Mouse (Mus musculus) forebrain, embryonic 10.5 days (tissue): ENCODE data around the gene H2-T23. TPM values are rescaled to one million over a fixed set of nuclear protein-coding genes. Genes with fewer than 3 reads are reported as not detected.
A peak's percentile ranks its signal among the peaks of the same experiment; 100 is the strongest.
"Not testable (repeated sequence)": the region's sequence is repeated elsewhere in the genome, so short reads cannot be mapped to it uniquely, and the experiment has no call there.

Source experiments
- DNase-seq: peaks from one replicate; pipeline ENCODE4 v3.0.0-alpha.2; 2017; ENCODE audit warnings: low spot score; ENCODE audit errors: extremely low spot score
- H3K27ac ChIP-seq: fragments of 300-500 bp; sonication (generic); 2 replicates; pipeline ENCODE4 v1.5.1; 2016; ENCODE audit warnings: mild to moderate bottlenecking
- H3K27me3 ChIP-seq: fragments of 300-500 bp; sonication (generic); 2 replicates; pipeline ENCODE4 v1.6.1; 2016; ENCODE audit warnings: mild to moderate bottlenecking; ENCODE audit not compliant: poor library complexity, severe bottlenecking
- H3K36me3 ChIP-seq: fragments of 300-500 bp; sonication (generic); replicated peaks from 2 replicates; pipeline ENCODE4 v1.6.1; 2016; ENCODE audit warnings: mild to moderate bottlenecking, moderate library complexity
- H3K4me1 ChIP-seq: fragments of 300-500 bp; sonication (generic); 2 replicates; pipeline ENCODE4 v1.6.1; 2016
- H3K4me3 ChIP-seq: fragments of 300-500 bp; sonication (generic); 2 replicates; pipeline ENCODE4 v1.5.1; 2016; ENCODE audit warnings: mild to moderate bottlenecking, moderate library complexity
- H3K9me3 ChIP-seq: fragments of 300-500 bp; sonication (generic); 2 replicates; pipeline ENCODE4 v1.6.1; 2016; ENCODE audit warnings: mild to moderate bottlenecking, moderate library complexity
- WGBS: fragments of 180-500 bp; shearing (Covaris S2); methylation state at CpG from one replicate; pipeline ENCODE4 v1.1.7; 2016; 5-methylcytosine and 5-hydroxymethylcytosine counted together
- polyA plus RNA-seq: library from polyadenylated mRNA; unstranded; fragments of >200 nt; fragmentation: Nextera tagmentation; extraction: Ambion mirVana; gene quantifications from 2 replicates; pipeline ENCODE4 v1.2.1, GENCODE M21; 2016

Gene H2-T23
- polyA plus RNA-seq, 1 experiment from 2014 or later: 3.3 TPM

- H3K4me1 ChIP-seq: peaks cover 20% of the 10 kb centered on the region
- no peak for DNase-seq
- no peak overlapping the region for H3K27ac ChIP-seq
- peaks cover 16% of the 10 kb centered on the region for H3K36me3 ChIP-seq
- no peaks in the 10 kb centered on the region for H3K9me3 ChIP-seq
- H3K4me3 ChIP-seq: no peak overlapping the region
- no peaks in the 10 kb centered on the region for H3K27me3 ChIP-seq
- WGBS: 80% methylated on average over 3 of the region's 3 CpGs
These were observed 13.1 kb downstream of the H2-T23 start for GRCm38 (mm10) chr17:36019519-36019918.

- Histone ChIP-seq H3K27me3 (no peaks in the 10 kb centered on the region), H3K27ac (no peak overlapping the region), H3K9me3 (peaks cover 3% of the 10 kb centered on the region; the same call in 1 of the 2 replicates), H3K4me1 (peaks cover 16% of the 10 kb centered on the region), H3K36me3 (peaks cover 21% of the 10 kb centered on the region), H3K4me3 (no peak overlapping the region)
- WGBS: 69% methylated on average over 2 of the region's 2 CpGs
- no peak for DNase-seq
These were observed 13.7 kb downstream of the H2-T23 start for GRCm38 (mm10) chr17:36018979-36019378.

DNA sequence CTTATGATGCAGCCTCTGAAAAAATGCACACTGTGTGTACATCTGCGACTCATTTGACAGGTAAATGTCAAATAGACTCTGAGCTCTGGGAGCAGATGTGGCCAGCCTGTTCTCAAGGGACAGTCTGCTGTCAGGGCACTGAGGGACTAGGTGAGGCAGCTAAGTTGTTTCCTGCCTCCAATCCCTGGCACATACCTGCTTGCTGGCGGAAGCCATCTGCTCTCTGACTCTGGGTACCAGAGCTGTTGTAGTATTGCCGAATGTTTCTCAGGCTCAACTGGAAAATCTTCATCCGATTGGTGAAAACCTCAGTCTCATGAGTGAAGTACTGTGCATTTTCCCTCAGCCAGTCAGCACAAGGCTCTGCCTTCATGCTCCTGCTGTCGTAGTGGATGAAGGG is 15.6 kb downstream of the H2-T23 start:
- no peak overlapping the region for H3K4me3 ChIP-seq
- no peak overlapping the region for H3K27ac ChIP-seq
- peaks cover 21% of the 10 kb centered on the region for H3K36me3 ChIP-seq
- WGBS: 91% methylated on average over 5 of the region's 5 CpGs
- peaks cover 11% of the 10 kb centered on the region for H3K4me1 ChIP-seq
- H3K9me3 ChIP-seq: peaks cover 3% of the 10 kb centered on the region; the same call in 1 of the 2 replicates
- no peak for DNase-seq
- H3K27me3 ChIP-seq: no peaks in the 10 kb centered on the region

- Histone ChIP-seq H3K27ac (no peak overlapping the region), H3K4me1 (no peaks in the 10 kb centered on the region), H3K4me3 (no peak overlapping the region), H3K36me3 (peaks cover 21% of the 10 kb centered on the region), H3K27me3 (no peaks in the 10 kb centered on the region), H3K9me3 (peaks cover 3% of the 10 kb centered on the region; the same call in 1 of the 2 replicates)
- 94% methylated on average over 5 of the region's 5 CpGs for WGBS
- DNase-seq: no peak
These were observed 17.7 kb downstream of the H2-T23 start for GRCm38 (mm10) chr17:36014977-36015376.

GRCm38 (mm10) chr17:36004409-36004808 is 28.2 kb downstream of the H2-T23 start:
- 96% methylated on average over 7 of the region's 7 CpGs for WGBS

GRCm38 (mm10) chr17:36003331-36003730 is 29.3 kb downstream of the H2-T23 start:
- peaks cover 10% of the 10 kb centered on the region for H3K9me3 ChIP-seq
- H3K4me3 ChIP-seq: no peak overlapping the region
- H3K27ac ChIP-seq: no peak overlapping the region
- H3K36me3 ChIP-seq: peaks cover 32% of the 10 kb centered on the region
- H3K27me3 ChIP-seq: no peaks in the 10 kb centered on the region
- no peaks in the 10 kb centered on the region for H3K4me1 ChIP-seq
- no peak for DNase-seq
- WGBS: 92% methylated on average over 7 of the region's 7 CpGs

More at GRCm38 (mm10) chr17:36004409-36004808, 28.2 kb downstream of the H2-T23 start:
- peaks cover 32% of the 10 kb centered on the region for H3K36me3 ChIP-seq
- H3K4me3 ChIP-seq, H3K4me1 ChIP-seq, DNase-seq, H3K27ac ChIP-seq, H3K27me3 ChIP-seq: not testable (repeated sequence)
- H3K9me3 ChIP-seq: peaks cover 10% of the 10 kb centered on the region

DNA sequence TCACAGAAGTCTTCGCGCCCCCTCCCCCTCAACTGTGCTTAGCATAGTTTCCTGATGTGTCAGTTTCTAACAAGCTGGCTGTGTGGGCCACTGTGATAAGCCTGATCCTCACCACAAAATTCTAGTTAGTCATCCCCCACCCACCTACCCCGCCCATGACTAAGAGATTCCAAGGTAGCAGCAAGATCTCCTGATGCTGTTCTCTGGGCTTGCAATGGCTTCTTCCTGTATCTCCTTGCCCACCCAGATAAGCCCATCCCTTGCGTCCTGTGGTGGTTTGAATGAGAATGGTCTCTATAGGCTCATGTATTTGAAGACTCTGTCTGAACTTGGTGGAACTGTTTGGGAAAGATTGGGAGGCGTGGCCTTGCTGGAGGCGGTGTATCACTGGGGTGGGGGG is 30.7 kb downstream of the H2-T23 start:
- peaks cover 31% of the 10 kb centered on the region for H3K36me3 ChIP-seq
- H3K27ac ChIP-seq: no peak overlapping the region
- no peaks in the 10 kb centered on the region for H3K27me3 ChIP-seq
- H3K9me3 ChIP-seq: peaks cover 10% of the 10 kb centered on the region
- WGBS: 91% methylated on average over 6 of the region's 6 CpGs
- no peak overlapping the region for H3K4me3 ChIP-seq
- H3K4me1 ChIP-seq: peaks cover 9% of the 10 kb centered on the region
- DNase-seq: no peak

DNA sequence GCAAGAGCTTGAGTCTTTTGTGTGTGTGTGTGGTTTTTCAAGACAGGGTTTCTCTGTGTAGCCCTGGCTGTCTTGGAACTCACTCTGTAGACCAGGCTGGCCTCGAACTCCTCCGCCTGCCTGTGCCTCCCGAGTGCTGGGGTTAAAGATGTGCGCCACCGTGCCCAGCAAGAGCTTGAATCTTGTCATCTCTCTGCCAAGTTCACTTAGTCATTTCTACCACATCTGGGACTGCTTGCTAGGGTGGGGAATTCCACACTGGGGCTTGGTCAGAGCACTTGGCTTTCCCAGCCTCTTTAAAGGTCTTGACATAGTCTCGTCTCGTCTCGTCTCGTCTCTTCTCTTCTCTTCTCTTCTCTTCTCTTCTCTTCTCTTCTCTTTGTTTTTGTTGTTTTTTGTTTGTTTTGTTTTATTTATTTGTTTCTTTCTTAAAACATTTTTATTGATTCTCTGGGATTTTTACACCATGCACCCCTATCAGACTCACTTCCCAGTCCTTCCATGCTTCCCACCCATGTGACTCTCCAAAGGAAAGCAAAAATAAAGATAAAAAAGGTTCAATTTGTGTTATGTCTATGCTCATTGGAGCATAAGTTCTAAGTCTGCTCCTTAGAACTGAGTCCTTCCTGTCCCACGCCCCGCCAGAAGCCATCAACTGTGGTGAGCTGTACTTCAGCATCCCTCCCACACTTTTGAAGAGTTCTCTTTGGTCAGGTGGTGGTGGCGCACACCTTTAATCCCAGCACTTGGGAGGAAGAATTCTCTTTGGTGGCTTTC is 31.3 kb downstream of the H2-T23 start:
- H3K27me3 ChIP-seq: no peaks in the 10 kb centered on the region
- H3K36me3 ChIP-seq: peaks cover 24% of the 10 kb centered on the region
- H3K9me3 ChIP-seq: peaks cover 5% of the 10 kb centered on the region
- DNase-seq: no peak
- H3K4me1 ChIP-seq: peaks cover 9% of the 10 kb centered on the region
- WGBS: 97% methylated on average over 12 of the region's 12 CpGs
- no peak overlapping the region for H3K27ac ChIP-seq
- no peak overlapping the region for H3K4me3 ChIP-seq

GRCm38 (mm10) chr17:36000349-36000748 is 32.3 kb downstream of the H2-T23 start:
- 91% methylated on average over 4 of the region's 4 CpGs for WGBS

DNA sequence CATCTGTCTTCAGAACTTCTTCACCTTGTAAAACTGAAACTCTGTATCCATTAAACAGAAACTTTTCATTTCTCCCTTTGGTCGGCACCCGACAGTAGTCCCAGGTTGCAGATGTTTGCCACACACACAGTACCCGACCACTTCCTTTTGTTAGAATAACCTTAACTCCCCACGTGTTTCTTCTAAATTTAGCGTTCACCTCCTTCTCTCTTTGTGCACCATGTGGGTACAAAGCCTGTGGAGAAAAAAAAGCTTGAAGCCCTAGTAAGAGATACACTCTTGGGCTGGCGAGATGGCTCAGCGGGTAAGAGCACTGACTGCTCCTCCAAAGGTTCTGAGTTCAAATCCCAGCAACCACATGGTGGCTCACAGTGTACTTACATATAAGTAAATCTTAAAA is 33.3 kb downstream of the H2-T23 start:
- Histone ChIP-seq H3K4me3 (no peak overlapping the region), H3K9me3 (peaks cover 5% of the 10 kb centered on the region), H3K27ac (no peak overlapping the region), H3K36me3 (peaks cover 15% of the 10 kb centered on the region), H3K4me1 (peaks cover 19% of the 10 kb centered on the region), H3K27me3 (no peaks in the 10 kb centered on the region)
- WGBS: 93% methylated on average over 7 of the region's 7 CpGs
- no peak for DNase-seq

More at GRCm38 (mm10) chr17:36000349-36000748, 32.3 kb downstream of the H2-T23 start:
- Histone ChIP-seq H3K4me1 (peaks cover 13% of the 10 kb centered on the region), H3K36me3 (peaks cover 17% of the 10 kb centered on the region), H3K27me3 (no peaks in the 10 kb centered on the region), H3K9me3 (peaks cover 5% of the 10 kb centered on the region), H3K27ac (no peak overlapping the region), H3K4me3 (no peak overlapping the region)
- no peak for DNase-seq

GRCm38 (mm10) chr17:35998545-35999305 is 33.9 kb downstream of the H2-T23 start:
- H3K27me3 ChIP-seq: no peaks in the 10 kb centered on the region
- 91% methylated on average over 6 of the region's 6 CpGs for WGBS
- no peak for DNase-seq
- no peak overlapping the region for H3K27ac ChIP-seq
- peaks cover 19% of the 10 kb centered on the region for H3K4me1 ChIP-seq
- peaks cover 5% of the 10 kb centered on the region; the same call in 1 of the 2 replicates for H3K9me3 ChIP-seq
- H3K36me3 ChIP-seq: peaks cover 15% of the 10 kb centered on the region
- H3K4me3 ChIP-seq: no peak overlapping the region

DNA sequence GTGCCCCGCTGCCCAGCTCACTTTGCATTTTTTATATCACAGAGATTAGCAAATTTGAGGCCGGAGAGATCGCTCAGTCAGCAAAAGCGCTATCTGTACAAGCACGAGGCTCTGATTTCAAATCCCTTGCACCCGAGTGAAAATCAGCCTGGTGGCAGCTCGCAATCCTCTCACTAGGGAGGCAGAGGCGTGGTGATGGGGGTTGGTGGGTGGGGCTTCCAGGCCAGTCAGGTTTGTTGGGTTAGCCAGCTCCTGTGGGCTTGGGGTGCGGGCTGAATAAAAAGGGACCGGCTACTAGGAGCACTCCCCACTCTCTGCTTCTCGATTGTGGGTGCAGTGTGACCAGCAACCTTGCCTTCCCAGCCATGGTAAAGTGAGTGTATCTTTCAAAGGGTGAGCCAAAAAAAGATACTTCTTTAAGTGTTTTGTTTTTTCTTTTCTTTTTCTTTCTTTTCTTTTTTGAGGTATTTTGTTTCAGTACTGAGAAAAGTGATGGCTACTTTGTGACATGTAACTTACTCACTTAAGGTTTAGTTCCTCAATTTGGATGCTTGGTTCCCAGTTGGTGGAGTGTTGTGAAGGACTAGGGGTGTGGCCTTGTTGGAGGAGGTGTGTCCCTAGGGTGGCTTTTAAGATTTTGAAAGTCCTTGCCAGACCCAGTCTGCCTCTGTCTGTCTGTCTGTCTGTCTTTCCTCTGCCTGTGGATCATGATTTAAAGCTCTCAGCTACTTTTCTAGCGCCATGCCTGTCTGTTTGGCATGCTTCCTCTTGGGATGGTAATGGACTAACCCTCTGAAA is 34.7 kb downstream of the H2-T23 start:
- DNase-seq: no peak
- WGBS: 59% methylated on average over 12 of the region's 12 CpGs
- H3K27ac ChIP-seq: no peak overlapping the region
- no peaks in the 10 kb centered on the region for H3K27me3 ChIP-seq
- peaks cover 10% of the 10 kb centered on the region; the same call in 1 of the 2 replicates for H3K36me3 ChIP-seq
- peak overlapping the region; percentile 16 for H3K4me3 ChIP-seq
- peaks cover 5% of the 10 kb centered on the region; the same call in 1 of the 2 replicates for H3K9me3 ChIP-seq
- peaks cover 19% of the 10 kb centered on the region for H3K4me1 ChIP-seq
